Mouse (Mus musculus): ENCODE data around the gene Srpk1. TPM values are rescaled to one million over a fixed set of nuclear protein-coding genes. Genes with fewer than 3 reads are reported as not detected.

Gene Srpk1
- 36.6 TPM for polyA plus RNA-seq (2014; fragmentation: Illumina TruSeq; extraction: RNeasy Lipid Tissue Mini Kit (QIAGEN cat#74804); ENCODE audit: low read depth, low replicate concordance)

GRCm38 (mm10) chr17:28622300-28622759 lies at the start of gene Srpk1:
TSS of gene Srpk1 (minus strand) at chr17:28622709.

GRCm38 (mm10) chr17:28575244-28576125 lies 47.0 kb downstream of the Srpk1 start, which contains the start of gene Lhfpl5:
TSS of gene Lhfpl5 (plus strand) at chr17:28575641.

GRCm38 (mm10) chr17:28560598-28560997 lies 61.9 kb downstream of the Srpk1 start, which contains the start of gene Clps:
TSS of gene Clps (minus strand) at chr17:28560766.

GRCm38 (mm10) chr17:28549111-28549510 lies 73.4 kb downstream of the Srpk1 start, which contains the start of gene Clpsl2:
TSS of gene Clpsl2 (plus strand) at chr17:28549411.

Other genes with a start within 250 kb of the Srpk1 start
- 208 TPM for gene Fkbp5, start 105.2 kb downstream of the Srpk1 start, polyA plus RNA-seq (2014; fragmentation: Illumina TruSeq; extraction: RNeasy Lipid Tissue Mini Kit (QIAGEN cat#74804); ENCODE audit: low read depth, low replicate concordance)
- gene Armc12, start 91.9 kb downstream of the Srpk1 start, polyA plus RNA-seq (2014; fragmentation: Illumina TruSeq; extraction: RNeasy Lipid Tissue Mini Kit (QIAGEN cat#74804); ENCODE audit: low read depth, low replicate concordance) = 4.0 TPM
- 1,129 TPM for gene Clpsl2, start 73.3 kb downstream of the Srpk1 start, polyA plus RNA-seq (2014; fragmentation: Illumina TruSeq; extraction: RNeasy Lipid Tissue Mini Kit (QIAGEN cat#74804); ENCODE audit: low read depth, low replicate concordance)
- 0.83 TPM for gene Clps, start 61.9 kb downstream of the Srpk1 start, polyA plus RNA-seq (2014; fragmentation: Illumina TruSeq; extraction: RNeasy Lipid Tissue Mini Kit (QIAGEN cat#74804); ENCODE audit: low read depth, low replicate concordance)
- not detected for gene Lhfpl5, start 47.1 kb downstream of the Srpk1 start, polyA plus RNA-seq (2014; fragmentation: Illumina TruSeq; extraction: RNeasy Lipid Tissue Mini Kit (QIAGEN cat#74804); ENCODE audit: low read depth, low replicate concordance)
- 4.6 TPM for gene Slc26a8, start 67.5 kb upstream of the Srpk1 start, polyA plus RNA-seq (2014; fragmentation: Illumina TruSeq; extraction: RNeasy Lipid Tissue Mini Kit (QIAGEN cat#74804); ENCODE audit: low read depth, low replicate concordance)
- 63.7 TPM for gene Mapk14, start 68.6 kb upstream of the Srpk1 start, polyA plus RNA-seq (2014; fragmentation: Illumina TruSeq; extraction: RNeasy Lipid Tissue Mini Kit (QIAGEN cat#74804); ENCODE audit: low read depth, low replicate concordance)
- not detected for gene AC170998.1, start 103.4 kb upstream of the Srpk1 start, polyA plus RNA-seq (2014; fragmentation: Illumina TruSeq; extraction: RNeasy Lipid Tissue Mini Kit (QIAGEN cat#74804); ENCODE audit: low read depth, low replicate concordance)
- 31.0 TPM for gene Mapk13, start 146.6 kb upstream of the Srpk1 start, polyA plus RNA-seq (2014; fragmentation: Illumina TruSeq; extraction: RNeasy Lipid Tissue Mini Kit (QIAGEN cat#74804); ENCODE audit: low read depth, low replicate concordance)
- gene Brpf3, start 178.4 kb upstream of the Srpk1 start, polyA plus RNA-seq (2014; fragmentation: Illumina TruSeq; extraction: RNeasy Lipid Tissue Mini Kit (QIAGEN cat#74804); ENCODE audit: low read depth, low replicate concordance) = 33.7 TPM
- 1.5 TPM for gene Pnpla1, start 235.7 kb upstream of the Srpk1 start, polyA plus RNA-seq (2014; fragmentation: Illumina TruSeq; extraction: RNeasy Lipid Tissue Mini Kit (QIAGEN cat#74804); ENCODE audit: low read depth, low replicate concordance)